Mouse (Mus musculus): ENCODE data around the gene Cntn5.
"Not testable (repeated sequence)": the region's sequence is repeated elsewhere in the genome, so short reads cannot be mapped to it uniquely, and the experiment has no call there.

Cntn5 gene

GRCm38 (mm10) chr9:10657144-10657748 is 247.3 kb downstream of the Cntn5 start:
- no peak for DNase-seq (ENCODE audit: low spot score)

- DNase-seq (ENCODE audit: low spot score), result no peak
These were observed 253.9 kb downstream of the Cntn5 start for GRCm38 (mm10) chr9:10650632-10651031.

GRCm38 (mm10) chr9:10645951-10646350 is 258.6 kb downstream of the Cntn5 start:
- DNase-seq (ENCODE audit: low spot score), result no peak

GRCm38 (mm10) chr9:10645045-10645830 is 259.3 kb downstream of the Cntn5 start:
- DNase-seq (ENCODE audit: low spot score), result no peak

GRCm38 (mm10) chr9:10618036-10618435 is 286.5 kb downstream of the Cntn5 start:
- no peak for DNase-seq (ENCODE audit: low spot score)

- DNase-seq (ENCODE audit: low spot score), result no peak
These were observed 329.0 kb downstream of the Cntn5 start for GRCm38 (mm10) chr9:10575346-10576241.

- DNase-seq (ENCODE audit: low spot score), result no peak
These were observed 334.7 kb downstream of the Cntn5 start for GRCm38 (mm10) chr9:10569830-10570229.

- not testable (repeated sequence) for DNase-seq (ENCODE audit: low spot score)
These were observed 363.7 kb downstream of the Cntn5 start for GRCm38 (mm10) chr9:10540877-10541276.

- DNase-seq (ENCODE audit: low spot score), result no peak
These were observed 372.3 kb downstream of the Cntn5 start for GRCm38 (mm10) chr9:10532248-10532647.

- DNase-seq (ENCODE audit: low spot score), result no peak
These were observed 373.5 kb downstream of the Cntn5 start for GRCm38 (mm10) chr9:10531087-10531486.

GRCm38 (mm10) chr9:10529528-10529927 is 375.0 kb downstream of the Cntn5 start:
- DNase-seq (ENCODE audit: low spot score), result no peak

GRCm38 (mm10) chr9:10529113-10529512 is 375.5 kb downstream of the Cntn5 start:
- DNase-seq (ENCODE audit: low spot score), result no peak

GRCm38 (mm10) chr9:10528692-10529091 is 375.9 kb downstream of the Cntn5 start:
- no peak for DNase-seq (ENCODE audit: low spot score)

- no peak for DNase-seq (ENCODE audit: low spot score)
These were observed 378.5 kb downstream of the Cntn5 start for GRCm38 (mm10) chr9:10525915-10526667.

- no peak for DNase-seq (ENCODE audit: low spot score)
These were observed 382.0 kb downstream of the Cntn5 start for GRCm38 (mm10) chr9:10522604-10523003.

GRCm38 (mm10) chr9:10521054-10521453 is 383.5 kb downstream of the Cntn5 start:
- DNase-seq (ENCODE audit: low spot score), result no peak

- DNase-seq (ENCODE audit: low spot score), result no peak
These were observed 412.3 kb downstream of the Cntn5 start for GRCm38 (mm10) chr9:10492243-10492642.

GRCm38 (mm10) chr9:10471484-10472125 is 433.0 kb downstream of the Cntn5 start:
- DNase-seq (ENCODE audit: low spot score), result no peak

GRCm38 (mm10) chr9:10464758-10465157 is 439.8 kb downstream of the Cntn5 start:
- no peak for DNase-seq (ENCODE audit: low spot score)

- DNase-seq (ENCODE audit: low spot score), result no peak
These were observed 446.7 kb downstream of the Cntn5 start for GRCm38 (mm10) chr9:10457900-10458299.

- DNase-seq (ENCODE audit: low spot score), result no peak
These were observed 455.5 kb downstream of the Cntn5 start for GRCm38 (mm10) chr9:10448987-10449563.
